Mouse (Mus musculus): ENCODE data around the gene Kif3a.

- no peak for TF ChIP-seq CTCF (IDR thresholded peaks at IDR 0.05; ENCODE audit: low read depth, low read length)
- TF ChIP-seq GATA1 (IDR thresholded peaks at IDR 0.05; ENCODE audit: borderline replicate concordance, low read length): no peak
- no peak for TF ChIP-seq TAL1 (conservative IDR thresholded peaks at IDR 0.05; ENCODE audit: low read depth, low read length)
- TF ChIP-seq POLR2AphosphoS5 (IDR thresholded peaks at IDR 0.05; ENCODE audit: insufficient replicate concordance, low read depth, low read length): no peak
- no peak for TF ChIP-seq GATA2 (IDR thresholded peaks at IDR 0.05; ENCODE audit: borderline replicate concordance, low read depth, low read length)
These were observed 16.5 kb upstream of the Kif3a start for GRCm38 (mm10) chr11:53550714-53551113.
